Mouse (Mus musculus) kidney, adult 2 months (tissue): ENCODE data around the gene Nsun3. TPM values are rescaled to one million over a fixed set of nuclear protein-coding genes. Genes with fewer than 3 reads are reported as not detected.
A peak's percentile ranks its signal among the peaks of the same experiment; 100 is the strongest.

ENCODE experiments used
- DNase-seq: peaks from one replicate; pipeline ENCODE4 v3.0.0; 2021
- H3K27ac ChIP-seq: fragments of 200-500 bp; 2 replicates; pipeline ENCODE4 v1.5.1; 2012; ENCODE audit warnings: low read depth, low read length, control low read depth, inconsistent platforms; ENCODE audit not compliant: insufficient read depth
- H3K27me3 ChIP-seq: fragments of 200-500 bp; replicated peaks from 2 replicates; pipeline ENCODE4 v1.6.1; 2012; ENCODE audit warnings: mild to moderate bottlenecking, moderate library complexity, low read length, inconsistent platforms; ENCODE audit not compliant: control insufficient read depth, insufficient read depth
- H3K36me3 ChIP-seq: fragments of 200-500 bp; 2 replicates; pipeline ENCODE4 v1.6.1; 2012; ENCODE audit warnings: mild to moderate bottlenecking, moderate library complexity, low read length, inconsistent platforms; ENCODE audit not compliant: control insufficient read depth, insufficient read depth
- H3K4me1 ChIP-seq: fragments of 200-500 bp; 2 replicates; pipeline ENCODE4 v1.6.1; 2011; ENCODE audit warnings: low read length; ENCODE audit not compliant: control insufficient read depth, insufficient read depth
- H3K4me3 ChIP-seq: fragments of 200-500 bp; 2 replicates; pipeline ENCODE4 v1.5.1; 2011; ENCODE audit warnings: mild to moderate bottlenecking, low read depth, low read length, control low read depth; ENCODE audit not compliant: insufficient read depth
- CTCF ChIP-seq: fragments of 200-500 bp; conservative IDR thresholded peaks from 2 replicates; pipeline ENCODE4 v1.5.1; 2011; ENCODE audit warnings: low read depth, mild to moderate bottlenecking, control low read depth, low read length, moderate library complexity, mixed read lengths; ENCODE audit not compliant: insufficient read depth, insufficient read length
- POLR2A ChIP-seq: fragments of 200-500 bp; IDR thresholded peaks from one replicate; pipeline ENCODE4 v1.6.1; 2011; ENCODE audit warnings: low read depth, low read length, control low read depth
- WGBS: fragments of 180-500 bp; shearing (Covaris S2); methylation state at CpG from one replicate; pipeline ENCODE4 v1.1.7; 2018; 5-methylcytosine and 5-hydroxymethylcytosine counted together
- polyA plus RNA-seq: library from polyadenylated mRNA; depleted of rRNA; stranded (reverse); fragments of >200 nt; gene quantifications from 2 replicates; pipeline ENCODE4 v1.2.3, GENCODE M21; 2012

Gene Nsun3
- polyA plus RNA-seq, 1 experiment = 7.1 TPM

DNA sequence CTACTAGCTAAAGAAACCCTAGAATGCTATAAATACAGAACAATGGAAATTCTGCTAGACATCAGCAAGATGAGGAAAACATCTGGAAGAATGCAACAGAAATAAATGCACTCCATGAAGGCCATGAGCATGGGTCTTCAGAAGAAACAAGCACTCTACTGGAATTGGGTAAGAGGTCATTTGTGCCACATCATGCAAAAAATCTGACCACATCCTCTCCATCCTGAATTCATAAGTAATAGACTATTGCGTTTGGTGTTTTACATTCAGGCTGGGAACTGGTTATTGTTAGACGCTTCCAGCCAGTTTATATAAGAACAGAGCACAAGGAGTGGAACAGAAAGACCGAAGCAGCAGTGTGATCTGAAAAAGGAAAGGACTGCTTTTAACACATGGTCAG lies 12.2 kb upstream of the Nsun3 start:
- DNase-seq = no peak
- Histone ChIP-seq H3K27ac (no peak overlapping the region), H3K36me3 (no peaks in the 10 kb centered on the region), H3K4me3 (no peak overlapping the region), H3K4me1 (no peaks in the 10 kb centered on the region), H3K27me3 (no peaks in the 10 kb centered on the region)
- TF ChIP-seq CTCF = no peak
- no peak for TF ChIP-seq POLR2A
- 91% methylated on average over 3 of the region's 3 CpGs for WGBS

DNA sequence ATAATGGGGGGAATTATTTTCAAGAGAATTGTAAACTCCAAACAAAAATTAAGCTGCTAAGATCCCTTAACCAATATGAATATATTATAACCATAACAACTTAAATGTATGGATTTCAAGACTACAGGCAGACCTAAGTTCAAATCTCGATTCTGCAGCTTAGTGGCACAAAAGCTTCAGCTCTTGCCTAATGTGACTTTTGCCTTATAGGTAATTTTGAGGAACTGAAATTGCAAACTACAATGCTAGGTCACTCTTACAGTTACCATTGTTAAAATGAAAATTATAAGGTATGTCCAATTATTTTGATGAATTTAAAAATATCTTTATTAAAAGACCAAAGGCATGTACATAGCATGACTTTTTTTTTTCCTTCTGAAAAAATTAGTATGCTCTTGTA lies 10.0 kb upstream of the Nsun3 start:
- no peak overlapping the region for H3K27ac ChIP-seq
- 79% methylated on average over 1 of the region's 1 CpGs for WGBS
- no peaks in the 10 kb centered on the region for H3K27me3 ChIP-seq
- no peaks in the 10 kb centered on the region for H3K4me1 ChIP-seq
- no peak overlapping the region for H3K4me3 ChIP-seq
- no peak for DNase-seq
- H3K36me3 ChIP-seq = no peaks in the 10 kb centered on the region
- TF ChIP-seq CTCF (no peak), POLR2A (no peak)

GRCm38 (mm10) chr16:62782229-62782628 lies 4.4 kb downstream of the Nsun3 start:
- Histone ChIP-seq H3K4me3 (no peak overlapping the region), H3K4me1 (peaks cover 7% of the 10 kb centered on the region; the same call in 1 of the 2 replicates), H3K36me3 (no peaks in the 10 kb centered on the region), H3K27ac (no peak overlapping the region), H3K27me3 (no peaks in the 10 kb centered on the region)
- DNase-seq = peak; percentile 27
- 42% methylated on average over 5 of the region's 5 CpGs for whole genome bisulfite sequencing
- TF ChIP-seq CTCF = peak; percentile 33
- no peak for TF ChIP-seq POLR2A

DNA sequence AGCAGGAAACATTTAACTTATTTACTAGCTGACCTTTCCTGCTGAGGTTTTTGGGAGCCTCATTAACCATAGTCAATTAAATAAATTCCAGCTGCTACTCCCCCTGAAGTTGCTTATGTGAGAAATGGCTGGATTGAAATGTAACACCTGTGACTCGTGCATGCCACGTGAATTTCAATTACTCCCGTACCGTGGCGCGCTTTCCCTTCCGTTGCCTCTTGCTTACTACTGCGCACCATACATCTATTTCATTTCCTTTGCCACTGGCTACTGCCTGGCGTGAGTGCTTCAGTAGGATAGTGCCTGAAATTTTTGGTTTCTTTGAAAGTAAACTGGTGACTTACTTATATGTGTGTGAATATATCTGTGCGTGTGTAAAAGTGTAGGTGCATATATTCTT lies 8.3 kb downstream of the Nsun3 start:
- DNase-seq = no peak
- Histone ChIP-seq H3K27ac (no peak overlapping the region), H3K27me3 (no peaks in the 10 kb centered on the region), H3K36me3 (no peaks in the 10 kb centered on the region), H3K4me3 (no peak overlapping the region), H3K4me1 (no peaks in the 10 kb centered on the region)
- TF ChIP-seq POLR2A = no peak
- no peak for TF ChIP-seq CTCF
- WGBS = 53% methylated on average over 10 of the region's 10 CpGs

GRCm38 (mm10) chr16:62776034-62776433 lies 10.6 kb downstream of the Nsun3 start:
- Histone ChIP-seq H3K27me3 (no peaks in the 10 kb centered on the region), H3K36me3 (no peaks in the 10 kb centered on the region), H3K4me1 (no peaks in the 10 kb centered on the region), H3K4me3 (no peak overlapping the region), H3K27ac (no peak overlapping the region)
- WGBS = 95% methylated on average over 11 of the region's 11 CpGs
- TF ChIP-seq CTCF = no peak
- TF ChIP-seq POLR2A = no peak
- no peak for DNase-seq

GRCm38 (mm10) chr16:62773462-62773861 lies 13.2 kb downstream of the Nsun3 start:
- WGBS = 81% methylated on average over 4 of the region's 4 CpGs
- no peaks in the 10 kb centered on the region for H3K4me1 ChIP-seq
- H3K36me3 ChIP-seq = no peaks in the 10 kb centered on the region
- no peak overlapping the region for H3K4me3 ChIP-seq
- TF ChIP-seq POLR2A = no peak
- TF ChIP-seq CTCF = no peak; the same call in 1 of the 2 replicates
- no peak overlapping the region for H3K27ac ChIP-seq
- DNase-seq = no peak
- H3K27me3 ChIP-seq = no peaks in the 10 kb centered on the region

GRCm38 (mm10) chr16:62758340-62758739 lies 28.3 kb downstream of the Nsun3 start:
- no peak for TF ChIP-seq POLR2A
- TF ChIP-seq CTCF = no peak
- Histone ChIP-seq H3K27ac (no peak overlapping the region), H3K4me3 (no peak overlapping the region), H3K27me3 (no peaks in the 10 kb centered on the region), H3K36me3 (no peaks in the 10 kb centered on the region), H3K4me1 (no peaks in the 10 kb centered on the region)
- DNase-seq = peak; percentile 31
- 95% methylated on average over 2 of the region's 2 CpGs for WGBS

- no peak for DNase-seq
- Histone ChIP-seq H3K27ac (no peak overlapping the region), H3K4me1 (no peaks in the 10 kb centered on the region), H3K27me3 (no peaks in the 10 kb centered on the region), H3K4me3 (no peak overlapping the region), H3K36me3 (no peaks in the 10 kb centered on the region; the same call in 1 of the 2 replicates)
- TF ChIP-seq POLR2A = no peak
- 82% methylated on average over 6 of the region's 6 CpGs for WGBS
These were observed 31.3 kb downstream of the Nsun3 start for GRCm38 (mm10) chr16:62755307-62755706.
